Mouse (Mus musculus): ENCODE data around the gene Dtd2. TPM values are rescaled to one million over a fixed set of nuclear protein-coding genes. Genes with fewer than 3 reads are reported as not detected.

The Dtd2 gene
- polyA plus RNA-seq, 1 experiment from 2014 or later: 29.1 TPM

GRCm38 (mm10) chr12:52014494-52015029 lies 8.3 kb upstream of the Dtd2 start:
- no peak overlapping the region for H3K9ac ChIP-seq (ENCODE audit: low read length)
- DNase-seq (ENCODE audit: low spot score) (no peak), ATAC-seq (replicated peaks; ENCODE audit: low FRiP score, low TSS enrichment, low read depth) (no peak)
- H3K9me3 ChIP-seq (ENCODE audit: control insufficient read depth, low read length): no peaks in the 10 kb centered on the region
- H3K27me3 ChIP-seq (replicated peaks; ENCODE audit: control insufficient read depth, insufficient read depth, low read length): no peaks in the 10 kb centered on the region
- no peaks in the 10 kb centered on the region; the same call in 1 of the 2 replicates for H3K4me1 ChIP-seq (replicated peaks; ENCODE audit: control insufficient read depth, insufficient read depth, low read length)
- no peak overlapping the region for H3K27ac ChIP-seq (ENCODE audit: low read depth)
- no peaks in the 10 kb centered on the region for H3K36me3 ChIP-seq (ENCODE audit: control insufficient read depth, insufficient read depth, low read length)
- no peak overlapping the region for H3K4me3 ChIP-seq (ENCODE audit: low read depth, low read length)
- 62% methylated on average over 7 of the region's 7 CpGs for WGBS
- H3K4me2 ChIP-seq (ENCODE audit: low read length): no peak overlapping the region

- ATAC-seq (replicated peaks; ENCODE audit: low FRiP score, low TSS enrichment, low read depth): no peak
Measured at GRCm38 (mm10) chr12:52014044-52014443, 7.7 kb upstream of the Dtd2 start.

GRCm38 (mm10) chr12:52013274-52013673 lies 7.0 kb upstream of the Dtd2 start:
- ATAC-seq (replicated peaks; ENCODE audit: low FRiP score, low TSS enrichment, low read depth) (no peak), DNase-seq (ENCODE audit: low spot score) (no peak)
- no peak overlapping the region for H3K4me2 ChIP-seq (ENCODE audit: low read length)
- H3K9ac ChIP-seq (ENCODE audit: low read length): no peak overlapping the region
- H3K4me1 ChIP-seq (replicated peaks; ENCODE audit: control insufficient read depth, insufficient read depth, low read length): no peaks in the 10 kb centered on the region; the same call in 1 of the 2 replicates
- 25% methylated on average over 9 of the region's 9 CpGs for WGBS
- no peaks in the 10 kb centered on the region for H3K27me3 ChIP-seq (replicated peaks; ENCODE audit: control insufficient read depth, insufficient read depth, low read length)
- no peak overlapping the region for H3K27ac ChIP-seq (ENCODE audit: low read depth)
- H3K36me3 ChIP-seq (ENCODE audit: control insufficient read depth, insufficient read depth, low read length): no peaks in the 10 kb centered on the region
- no peaks in the 10 kb centered on the region for H3K9me3 ChIP-seq (ENCODE audit: control insufficient read depth, low read length)
- H3K4me3 ChIP-seq (ENCODE audit: low read depth, low read length): no peak overlapping the region

More at GRCm38 (mm10) chr12:52014044-52014443, 7.7 kb upstream of the Dtd2 start:
- H3K27ac ChIP-seq (ENCODE audit: low read depth): no peak overlapping the region
- H3K9me3 ChIP-seq (ENCODE audit: control insufficient read depth, low read length): no peaks in the 10 kb centered on the region
- no peak overlapping the region for H3K9ac ChIP-seq (ENCODE audit: low read length)
- no peaks in the 10 kb centered on the region; the same call in 1 of the 2 replicates for H3K4me1 ChIP-seq (replicated peaks; ENCODE audit: control insufficient read depth, insufficient read depth, low read length)
- no peak for DNase-seq (ENCODE audit: low spot score)
- WGBS: 77% methylated on average over 11 of the region's 11 CpGs
- no peak overlapping the region for H3K4me2 ChIP-seq (ENCODE audit: low read length)
- H3K4me3 ChIP-seq (ENCODE audit: low read depth, low read length): no peak overlapping the region
- H3K27me3 ChIP-seq (replicated peaks; ENCODE audit: control insufficient read depth, insufficient read depth, low read length): no peaks in the 10 kb centered on the region
- H3K36me3 ChIP-seq (ENCODE audit: control insufficient read depth, insufficient read depth, low read length): no peaks in the 10 kb centered on the region

GRCm38 (mm10) chr12:52012159-52012558 lies 5.9 kb upstream of the Dtd2 start:
- no peaks in the 10 kb centered on the region; the same call in 1 of the 2 replicates for H3K4me1 ChIP-seq (replicated peaks; ENCODE audit: control insufficient read depth, insufficient read depth, low read length)
- H3K27me3 ChIP-seq (replicated peaks; ENCODE audit: control insufficient read depth, insufficient read depth, low read length): no peaks in the 10 kb centered on the region
- H3K4me2 ChIP-seq (ENCODE audit: low read length): no peak overlapping the region
- no peaks in the 10 kb centered on the region for H3K36me3 ChIP-seq (ENCODE audit: control insufficient read depth, insufficient read depth, low read length)
- no peak overlapping the region for H3K9ac ChIP-seq (ENCODE audit: low read length)
- H3K4me3 ChIP-seq (ENCODE audit: low read depth, low read length): no peak overlapping the region
- ATAC-seq (replicated peaks; ENCODE audit: low FRiP score, low TSS enrichment, low read depth): no peak
- no peaks in the 10 kb centered on the region for H3K9me3 ChIP-seq (ENCODE audit: control insufficient read depth, low read length)
- no peak overlapping the region for H3K27ac ChIP-seq (ENCODE audit: low read depth)
- WGBS: 43% methylated on average over 8 of the region's 8 CpGs
- DNase-seq (ENCODE audit: low spot score): no peak

GRCm38 (mm10) chr12:52010630-52010961 lies 4.3 kb upstream of the Dtd2 start:
- Histone ChIP-seq H3K9ac (ENCODE audit: low read length) (no peak overlapping the region), H3K4me2 (ENCODE audit: low read length) (no peak overlapping the region), H3K4me1 (replicated peaks; ENCODE audit: control insufficient read depth, insufficient read depth, low read length) (no peaks in the 10 kb centered on the region; the same call in 1 of the 2 replicates), H3K9me3 (ENCODE audit: control insufficient read depth, low read length) (no peaks in the 10 kb centered on the region), H3K36me3 (ENCODE audit: control insufficient read depth, insufficient read depth, low read length) (no peaks in the 10 kb centered on the region), H3K27ac (ENCODE audit: low read depth) (no peak overlapping the region), H3K4me3 (ENCODE audit: low read depth, low read length) (no peak overlapping the region), H3K27me3 (replicated peaks; ENCODE audit: control insufficient read depth, insufficient read depth, low read length) (no peaks in the 10 kb centered on the region)
- ATAC-seq (replicated peaks; ENCODE audit: low FRiP score, low TSS enrichment, low read depth): no peak
- no peak for DNase-seq (ENCODE audit: low spot score)
- WGBS: 69% methylated on average over 2 of the region's 2 CpGs

- no peak overlapping the region for H3K27ac ChIP-seq (ENCODE audit: low read depth)
Measured at GRCm38 (mm10) chr12:52009928-52010629, 3.8 kb upstream of the Dtd2 start.

GRCm38 (mm10) chr12:52006633-52006994 lies 313 bp upstream of the Dtd2 start:
- H3K9ac ChIP-seq (ENCODE audit: low read length): no peak overlapping the region
- H3K4me1 ChIP-seq (replicated peaks; ENCODE audit: control insufficient read depth, insufficient read depth, low read length): no peaks in the 10 kb centered on the region
- H3K4me3 ChIP-seq (ENCODE audit: low read depth, low read length): peak overlapping the region; percentile 88
- H3K27ac ChIP-seq (ENCODE audit: low read depth): no peak overlapping the region
- H3K4me2 ChIP-seq (ENCODE audit: low read length): peak overlapping the region; percentile 73
- DNase-seq (ENCODE audit: low spot score) (no peak), ATAC-seq (replicated peaks; ENCODE audit: low FRiP score, low TSS enrichment, low read depth) (peak; percentile 66)
- no peaks in the 10 kb centered on the region for H3K9me3 ChIP-seq (ENCODE audit: control insufficient read depth, low read length)
- no peaks in the 10 kb centered on the region for H3K27me3 ChIP-seq (replicated peaks; ENCODE audit: control insufficient read depth, insufficient read depth, low read length)
- 38% methylated on average over 5 of the region's 5 CpGs for WGBS
- H3K36me3 ChIP-seq (ENCODE audit: control insufficient read depth, insufficient read depth, low read length): peaks cover 4% of the 10 kb centered on the region; the same call in 1 of the 2 replicates

More at GRCm38 (mm10) chr12:52009928-52010629, 3.8 kb upstream of the Dtd2 start:
- H3K9me3 ChIP-seq (ENCODE audit: control insufficient read depth, low read length): no peaks in the 10 kb centered on the region
- H3K4me1 ChIP-seq (replicated peaks; ENCODE audit: control insufficient read depth, insufficient read depth, low read length): no peaks in the 10 kb centered on the region; the same call in 1 of the 2 replicates
- H3K4me3 ChIP-seq (ENCODE audit: low read depth, low read length): no peak overlapping the region
- no peaks in the 10 kb centered on the region for H3K36me3 ChIP-seq (ENCODE audit: control insufficient read depth, insufficient read depth, low read length)
- DNase-seq (ENCODE audit: low spot score): no peak
- no peak for ATAC-seq (replicated peaks; ENCODE audit: low FRiP score, low TSS enrichment, low read depth)
- 73% methylated on average over 15 of the region's 15 CpGs for WGBS
- H3K9ac ChIP-seq (ENCODE audit: low read length): no peak overlapping the region
- no peak overlapping the region for H3K4me2 ChIP-seq (ENCODE audit: low read length)
- H3K27me3 ChIP-seq (replicated peaks; ENCODE audit: control insufficient read depth, insufficient read depth, low read length): no peaks in the 10 kb centered on the region

GRCm38 (mm10) chr12:52002746-52003145 lies 3.6 kb downstream of the Dtd2 start:
- Histone ChIP-seq H3K27me3 (replicated peaks; ENCODE audit: control insufficient read depth, insufficient read depth, low read length) (no peaks in the 10 kb centered on the region), H3K27ac (ENCODE audit: low read depth) (no peak overlapping the region), H3K36me3 (ENCODE audit: control insufficient read depth, insufficient read depth, low read length) (peaks cover 23% of the 10 kb centered on the region), H3K4me1 (replicated peaks; ENCODE audit: control insufficient read depth, insufficient read depth, low read length) (no peaks in the 10 kb centered on the region), H3K4me3 (ENCODE audit: low read depth, low read length) (no peak overlapping the region), H3K9ac (ENCODE audit: low read length) (no peak overlapping the region), H3K9me3 (ENCODE audit: control insufficient read depth, low read length) (no peaks in the 10 kb centered on the region), H3K4me2 (ENCODE audit: low read length) (no peak overlapping the region)
- DNase-seq (ENCODE audit: low spot score) (no peak), ATAC-seq (replicated peaks; ENCODE audit: low FRiP score, low TSS enrichment, low read depth) (no peak)
- WGBS: 88% methylated on average over 3 of the region's 3 CpGs

- Histone ChIP-seq H3K4me2 (ENCODE audit: low read length) (no peak overlapping the region), H3K9me3 (ENCODE audit: control insufficient read depth, low read length) (no peaks in the 10 kb centered on the region), H3K36me3 (ENCODE audit: control insufficient read depth, insufficient read depth, low read length) (peaks cover 32% of the 10 kb centered on the region), H3K27ac (ENCODE audit: low read depth) (no peak overlapping the region), H3K9ac (ENCODE audit: low read length) (no peak overlapping the region), H3K4me3 (ENCODE audit: low read depth, low read length) (no peak overlapping the region), H3K4me1 (replicated peaks; ENCODE audit: control insufficient read depth, insufficient read depth, low read length) (no peaks in the 10 kb centered on the region), H3K27me3 (replicated peaks; ENCODE audit: control insufficient read depth, insufficient read depth, low read length) (no peaks in the 10 kb centered on the region)
- 23% methylated on average over 4 of the region's 4 CpGs for WGBS
- ATAC-seq (replicated peaks; ENCODE audit: low FRiP score, low TSS enrichment, low read depth) (0 out of 2 replicates have a peak, but pooled peaks have one; percentile 16), DNase-seq (ENCODE audit: low spot score) (peak; percentile 61)
Measured at GRCm38 (mm10) chr12:52001544-52001943, 4.8 kb downstream of the Dtd2 start.
